Comparison of ENCODE assay signal across 8 mouse cellular contexts in the genomic region with DNA sequence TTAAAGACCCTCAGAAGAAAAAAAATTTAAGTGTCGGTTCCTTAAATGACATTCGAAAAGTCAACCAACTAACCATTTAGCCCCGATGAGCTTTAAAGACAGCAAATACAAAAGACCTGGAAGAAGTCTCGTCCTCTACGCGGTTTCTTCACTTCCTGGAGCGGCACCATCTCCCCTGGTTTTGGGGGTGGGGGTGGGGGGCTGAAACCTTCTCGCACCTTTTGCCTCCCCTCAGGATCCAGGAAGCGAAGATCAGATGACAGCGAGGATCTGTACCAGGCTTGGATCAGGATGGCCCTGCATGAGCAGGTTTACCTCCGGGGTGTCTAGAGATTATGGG. TPM values are rescaled to one million over a fixed set of nuclear protein-coding genes. Genes with fewer than 3 reads are reported as not detected.
DNase-seq lines count a peak whose midpoint lies in the region; ATAC-seq and TF ChIP-seq lines count a peak whose summit lies in the region.

No protein-coding gene starts in this region.

- no peak for DNase-seq in lung, postnatal 36 days
- DNase-seq in forebrain, embryonic 10.5 days (ENCODE audit: extremely low spot score, low spot score), result no peak
- no peak for DNase-seq in limb, embryonic 10.5 days (ENCODE audit: low spot score)
- DNase-seq in adrenal gland, postnatal 36 days, result no peak
- no peak for DNase-seq in layer of hippocampus, postnatal 14 days (ENCODE audit: low spot score in 2 of 2)
- DNase-seq in spleen, postnatal 36 days (ENCODE audit: low spot score in 2 of 2), result no peak

- peaks cover 8% of the 10 kb centered on the region for H3K4me1 ChIP-seq in lung, embryonic 16.5 days (replicated peaks; ENCODE audit: control insufficient read depth, insufficient read depth, low read length)
- H3K4me1 ChIP-seq in forebrain, embryonic 10.5 days, result peaks cover 29% of the 10 kb centered on the region
- peaks cover 20% of the 10 kb centered on the region for H3K4me1 ChIP-seq in limb, embryonic 10.5 days
- peaks cover 15% of the 10 kb centered on the region for H3K4me1 ChIP-seq in olfactory bulb, adult 2 months (ENCODE audit: control insufficient read depth, insufficient read depth, low read length)

- H3K36me3 ChIP-seq in lung, embryonic 16.5 days (ENCODE audit: control insufficient read depth, insufficient read depth, low read length), result no peaks in the 10 kb centered on the region
- H3K36me3 ChIP-seq in forebrain, embryonic 10.5 days (replicated peaks), result no peaks in the 10 kb centered on the region
- H3K36me3 ChIP-seq in limb, embryonic 10.5 days, result no peaks in the 10 kb centered on the region

- H3K9ac ChIP-seq in lung, embryonic 16.5 days (ENCODE audit: low read length), result no peak overlapping the region

- H3K27ac ChIP-seq in lung, embryonic 16.5 days (ENCODE audit: low read length), result no peak overlapping the region
- H3K27ac ChIP-seq in forebrain, embryonic 10.5 days, result peak overlapping the region; percentile 90
- peak overlapping the region; percentile 77 for H3K27ac ChIP-seq in limb, embryonic 10.5 days
- H3K27ac ChIP-seq in olfactory bulb, adult 2 months (ENCODE audit: insufficient read depth, low read depth, low read length), result peak overlapping the region; percentile 74

- H3K4me3 ChIP-seq in lung, embryonic 16.5 days (ENCODE audit: low read length), result peak overlapping the region; percentile 56
- H3K4me3 ChIP-seq in forebrain, embryonic 10.5 days, result peak overlapping the region; percentile 63
- peak overlapping the region; percentile 59 for H3K4me3 ChIP-seq in limb, embryonic 10.5 days
- peak overlapping the region; percentile 70 for H3K4me3 ChIP-seq in olfactory bulb, adult 2 months (ENCODE audit: insufficient read depth, low read depth, low read length)

- H3K9me3 ChIP-seq in lung, embryonic 16.5 days (ENCODE audit: control insufficient read depth, low read length), result no peaks in the 10 kb centered on the region
- no peaks in the 10 kb centered on the region for H3K9me3 ChIP-seq in forebrain, embryonic 10.5 days
- no peaks in the 10 kb centered on the region for H3K9me3 ChIP-seq in limb, embryonic 10.5 days (replicated peaks)

- TF ChIP-seq POLR2A in olfactory bulb, adult 2 months (IDR thresholded peaks at IDR 0.05; ENCODE audit: insufficient read depth, low read depth, low read length), result no peak

- peaks cover 27% of the 10 kb centered on the region for H3K27me3 ChIP-seq in lung, embryonic 16.5 days (ENCODE audit: control insufficient read depth, insufficient read depth, low read depth, low read length)
- peaks cover 51% of the 10 kb centered on the region for H3K27me3 ChIP-seq in forebrain, embryonic 10.5 days (ENCODE audit: poor library complexity, severe bottlenecking)
- peaks cover 38% of the 10 kb centered on the region for H3K27me3 ChIP-seq in limb, embryonic 10.5 days (ENCODE audit: low read depth, poor library complexity, severe bottlenecking)

- WGBS in lung, embryonic 16.5 days, result 4% methylated on average over 11 of the region's 11 CpGs
- 5% methylated on average over 11 of the region's 11 CpGs for WGBS in forebrain, embryonic 10.5 days
- WGBS in limb, embryonic 10.5 days, result 5% methylated on average over 11 of the region's 11 CpGs
- 3% methylated on average over 11 of the region's 11 CpGs for WGBS in olfactory bulb, adult 2 months

- no peak for ATAC-seq in lung, embryonic 16.5 days (ENCODE audit: low read depth)

- H3K4me2 ChIP-seq in lung, embryonic 16.5 days (ENCODE audit: low read depth, low read length), result peak overlapping the region; percentile 92

- TF ChIP-seq CTCF in olfactory bulb, adult 2 months (IDR thresholded peaks at IDR 0.05; ENCODE audit: insufficient read depth, low read depth, low read length), result no peak

RNA-seq across cellular contexts. Expression of gene Bdh1, which starts 6.2 kb away (rescaled TPM):
- polyA plus RNA-seq in lung, embryonic 16.5 days (2015; fragmentation: Nextera tagmentation; extraction: Ambion mirVana), result 4.5 and 6.5 TPM in 2 replicates
- 14.4 and 16.6 TPM in 2 replicates for polyA plus RNA-seq in forebrain, embryonic 10.5 days (2016; fragmentation: Nextera tagmentation; extraction: Ambion mirVana)
- polyA plus RNA-seq in limb, embryonic 10.5 days (2016; fragmentation: Nextera tagmentation; extraction: Ambion mirVana), result 9.5 and 11.4 TPM in 2 replicates
- polyA plus RNA-seq in olfactory bulb, adult 2 months (2012; ENCODE audit: insufficient read depth, insufficient read length, low replicate concordance, missing spikeins), result not detected in 2 replicates
- 10 to 100 TPM in 1 of 2 experiments, 1 to 10 TPM in 1; 4.8 to 15.3 TPM for total RNA-seq in adrenal gland, postnatal 36 days (2021)
- 100 to 1,000 TPM; 206 to 224 TPM for total RNA-seq in layer of hippocampus, postnatal 14 days (2021)
